ENCODE assay signal across 10 mouse cellular contexts in genomic region chr10:9575605-9576004, GRCm38 (mm10).
DNase-seq lines count a peak whose midpoint lies in the region; ATAC-seq and TF ChIP-seq lines count a peak whose summit lies in the region.
"Had no signal": no experiment of that assay in that cellular context is flagged by ENCODE, and none has a peak within 500 bp of the region (broad histone marks: within the 10 kb centered on the region; RNA-seq: fewer than 3 reads in every experiment).

No protein-coding gene starts in this region.

- no peak overlapping the region for H3K9ac ChIP-seq in liver, adult 2 months (ENCODE audit: low read depth, low read length)
- no peak overlapping the region for H3K9ac ChIP-seq in liver, embryonic 12.5 days
- H3K9ac ChIP-seq in forebrain, embryonic 11.5 days (ENCODE audit: low read length) = no peak overlapping the region
- H3K9ac ChIP-seq: embryonic facial prominence, embryonic 12.5 days had no signal

- TF ChIP-seq CTCF in liver, adult 2 months (IDR thresholded peaks at IDR 0.05; ENCODE audit: low read depth, low read length) = peak; percentile 75

- H3K4me3 ChIP-seq in liver, adult 2 months (ENCODE audit: insufficient read depth, low read depth, low read length) = no peak overlapping the region
- no peak overlapping the region for H3K4me3 ChIP-seq in liver, embryonic 12.5 days
- H3K4me3 ChIP-seq in forebrain, embryonic 11.5 days (ENCODE audit: low read depth, low read length) = no peak overlapping the region
- H3K4me3 ChIP-seq: embryonic facial prominence, embryonic 12.5 days had no signal

- no peaks in the 10 kb centered on the region for H3K27me3 ChIP-seq in liver, adult 2 months (ENCODE audit: control insufficient read depth, insufficient read depth, low read length)
- no peaks in the 10 kb centered on the region for H3K27me3 ChIP-seq in liver, embryonic 12.5 days (replicated peaks)
- no peaks in the 10 kb centered on the region for H3K27me3 ChIP-seq in forebrain, embryonic 11.5 days (ENCODE audit: control insufficient read depth, insufficient read depth, low read length)
- H3K27me3 ChIP-seq: embryonic facial prominence, embryonic 12.5 days had no signal

- TF ChIP-seq POLR2A in liver, adult 2 months (IDR thresholded peaks at IDR 0.05; ENCODE audit: extremely low read depth, insufficient read depth, low read length) = no peak

- no peaks in the 10 kb centered on the region for H3K4me1 ChIP-seq in liver, adult 2 months (ENCODE audit: control insufficient read depth, insufficient read depth, low read length)
- no peaks in the 10 kb centered on the region for H3K4me1 ChIP-seq in liver, embryonic 12.5 days
- H3K4me1 ChIP-seq in forebrain, embryonic 11.5 days (replicated peaks; ENCODE audit: control insufficient read depth, insufficient read depth, low read length) = no peaks in the 10 kb centered on the region
- H3K4me1 ChIP-seq: embryonic facial prominence, embryonic 12.5 days had no signal

- 35% methylated on average over 4 of the region's 4 CpGs for WGBS in liver, adult 2 months
- WGBS in liver, embryonic 12.5 days (ENCODE audit: insufficient replicate concordance) = 27% methylated on average over 4 of the region's 4 CpGs
- WGBS in forebrain, embryonic 11.5 days = 32% methylated on average over 4 of the region's 4 CpGs

- no peak overlapping the region for H3K27ac ChIP-seq in liver, adult 2 months (replicated peaks; ENCODE audit: insufficient read depth, low read depth, low read length)
- no peak overlapping the region for H3K27ac ChIP-seq in liver, embryonic 12.5 days
- H3K27ac ChIP-seq in forebrain, embryonic 11.5 days (ENCODE audit: low read depth, low read length) = no peak overlapping the region
- H3K27ac ChIP-seq: embryonic facial prominence, embryonic 12.5 days; macrophage had no signal

- H3K9me3 ChIP-seq in liver, embryonic 12.5 days (replicated peaks) = no peaks in the 10 kb centered on the region
- no peaks in the 10 kb centered on the region for H3K9me3 ChIP-seq in forebrain, embryonic 11.5 days (ENCODE audit: control insufficient read depth, low read length)
- H3K9me3 ChIP-seq: embryonic facial prominence, embryonic 12.5 days had no signal

- no peak overlapping the region for H3K4me2 ChIP-seq in liver, embryonic 12.5 days
- H3K4me2 ChIP-seq in forebrain, embryonic 11.5 days (ENCODE audit: low read depth, low read length, severe bottlenecking) = no peak overlapping the region
- H3K4me2 ChIP-seq: embryonic facial prominence, embryonic 12.5 days had no signal

- ATAC-seq in liver, embryonic 12.5 days = no peak
- ATAC-seq in forebrain, embryonic 11.5 days (replicated peaks; ENCODE audit: low FRiP score) = peak; percentile 74

- H3K36me3 ChIP-seq in liver, adult 2 months (ENCODE audit: control insufficient read depth, insufficient read depth, low read length) = no peaks in the 10 kb centered on the region
- H3K36me3 ChIP-seq in liver, embryonic 12.5 days = no peaks in the 10 kb centered on the region
- no peaks in the 10 kb centered on the region for H3K36me3 ChIP-seq in forebrain, embryonic 11.5 days (ENCODE audit: control insufficient read depth, insufficient read depth, low read length)
- H3K36me3 ChIP-seq: embryonic facial prominence, embryonic 12.5 days had no signal

- peak; percentile 45 for DNase-seq in liver, adult 2 months (ENCODE audit: extremely low read depth, low read depth, low spot score)
- peak; percentile 83 for DNase-seq in brain, adult 2 months (ENCODE audit: low read depth, low spot score)
- peak; percentile 81 for DNase-seq in forebrain, embryonic 11.5 days (ENCODE audit: low spot score)
- DNase-seq in heart, postnatal 4 days = peak; percentile 80
- peak; percentile 61 to 76 for DNase-seq in left cerebral cortex, adult 18-20 months (ENCODE audit: low spot score in 2 of 2)
- peak; percentile 59 for DNase-seq in naive thymus-derived CD4-positive, alpha-beta T cell, adult 2 months (ENCODE audit: low read depth)
- peak; percentile 43 for DNase-seq in thymus, postnatal 0 days (ENCODE audit: low spot score)

- H3K79me2 ChIP-seq in liver, adult 2 months (ENCODE audit: control insufficient read depth, insufficient read depth, low read length) = no peaks in the 10 kb centered on the region
